Mouse (Mus musculus) embryonic fibroblast, embryonic 13.5 days (primary cell): ENCODE data around the gene Neurl1a. TPM values are rescaled to one million over a fixed set of nuclear protein-coding genes. Genes with fewer than 3 reads are reported as not detected.

Experiments used
- H3K27ac ChIP-seq: 2 replicates; pipeline ENCODE4 v1.5.1; 2012; ENCODE audit warnings: low read length, control low read depth, inconsistent platforms; ENCODE audit not compliant: insufficient read depth
- H3K4me1 ChIP-seq: 2 replicates; pipeline ENCODE4 v1.6.1; 2011; ENCODE audit warnings: low read length; ENCODE audit not compliant: control insufficient read depth, insufficient read depth
- H3K4me3 ChIP-seq: 2 replicates; pipeline ENCODE4 v1.5.1; 2011; ENCODE audit warnings: mild to moderate bottlenecking, control low read depth, low read length; ENCODE audit not compliant: insufficient read depth
- CTCF ChIP-seq: IDR thresholded peaks from 2 replicates; pipeline ENCODE4 v1.5.1; 2011; ENCODE audit warnings: mild to moderate bottlenecking, control low read depth, low read length, moderate library complexity, borderline replicate concordance; ENCODE audit not compliant: insufficient read depth
- POLR2A ChIP-seq: IDR thresholded peaks from 2 replicates; pipeline ENCODE4 v1.6.1; 2011; ENCODE audit warnings: low read depth, mild to moderate bottlenecking, control low read depth, low read length, moderate library complexity
- polyA plus RNA-seq: library from polyadenylated mRNA; stranded (reverse); fragments of >200 nt; gene quantifications from 2 replicates; pipeline ENCODE4 v1.2.4, GENCODE M21; 2011; ENCODE audit warnings: low read depth; ENCODE audit not compliant: missing spikeins, insufficient read length

Neurl1a gene
- polyA plus RNA-seq, 1 experiment: 2.6 TPM

- Histone ChIP-seq H3K4me3 (no peak overlapping the region), H3K27ac (no peak overlapping the region)
- no peak for TF ChIP-seq CTCF
- TF ChIP-seq POLR2A: no peak
Measured at GRCm38 (mm10) chr19:47167617-47168214, 10.9 kb upstream of the Neurl1a start.

GRCm38 (mm10) chr19:47168223-47168622 lies 10.4 kb upstream of the Neurl1a start:
- H3K4me3 ChIP-seq: no peak overlapping the region
- H3K4me1 ChIP-seq: no peaks in the 10 kb centered on the region
- no peak overlapping the region for H3K27ac ChIP-seq
- no peak for TF ChIP-seq POLR2A
- peak; percentile 17; the same call in 1 of the 2 replicates for TF ChIP-seq CTCF

More at GRCm38 (mm10) chr19:47167617-47168214, 10.9 kb upstream of the Neurl1a start:
- H3K4me1 ChIP-seq: no peaks in the 10 kb centered on the region

GRCm38 (mm10) chr19:47168793-47169412 lies 9.7 kb upstream of the Neurl1a start:
- TF ChIP-seq CTCF (peak; percentile 61; the same call in 1 of the 2 replicates), POLR2A (no peak)
- Histone ChIP-seq H3K4me3 (no peak overlapping the region), H3K27ac (no peak overlapping the region), H3K4me1 (no peaks in the 10 kb centered on the region)

- peak; percentile 62; the same call in 1 of the 2 replicates for TF ChIP-seq CTCF
- TF ChIP-seq POLR2A: no peak
- H3K4me3 ChIP-seq: no peak overlapping the region
- no peaks in the 10 kb centered on the region for H3K4me1 ChIP-seq
- H3K27ac ChIP-seq: no peak overlapping the region
Measured at GRCm38 (mm10) chr19:47174515-47174914, 4.1 kb upstream of the Neurl1a start.

GRCm38 (mm10) chr19:47175472-47175871 lies 3.1 kb upstream of the Neurl1a start:
- Histone ChIP-seq H3K4me1 (no peaks in the 10 kb centered on the region), H3K4me3 (no peak overlapping the region)

GRCm38 (mm10) chr19:47176916-47177505 lies 1.6 kb upstream of the Neurl1a start:
- Histone ChIP-seq H3K4me1 (no peaks in the 10 kb centered on the region), H3K4me3 (no peak overlapping the region), H3K27ac (peak overlapping the region; percentile 11)
- TF ChIP-seq CTCF (no peak), POLR2A (no peak)

More at GRCm38 (mm10) chr19:47175472-47175871, 3.1 kb upstream of the Neurl1a start:
- H3K27ac ChIP-seq: no peak overlapping the region
- TF ChIP-seq POLR2A (no peak), CTCF (no peak)

- Histone ChIP-seq H3K4me3 (no peak overlapping the region), H3K27ac (no peak overlapping the region), H3K4me1 (no peaks in the 10 kb centered on the region)
- TF ChIP-seq CTCF (peak; percentile 51; the same call in 1 of the 2 replicates), POLR2A (no peak)
Measured at GRCm38 (mm10) chr19:47178001-47178400, 619 bp upstream of the Neurl1a start.

GRCm38 (mm10) chr19:47179272-47179809 lies 721 bp downstream of the Neurl1a start:
- peak overlapping the region; percentile 77 for H3K4me3 ChIP-seq
- no peak overlapping the region for H3K27ac ChIP-seq
- TF ChIP-seq CTCF: no peak
- no peak for TF ChIP-seq POLR2A
- H3K4me1 ChIP-seq: no peaks in the 10 kb centered on the region

GRCm38 (mm10) chr19:47180011-47180410 lies 1.4 kb downstream of the Neurl1a start:
- TF ChIP-seq POLR2A (no peak), CTCF (no peak)
- Histone ChIP-seq H3K4me3 (no peak overlapping the region), H3K27ac (no peak overlapping the region), H3K4me1 (no peaks in the 10 kb centered on the region)

GRCm38 (mm10) chr19:47184221-47184620 lies 5.6 kb downstream of the Neurl1a start:
- H3K27ac ChIP-seq: no peak overlapping the region
- TF ChIP-seq POLR2A (no peak), CTCF (no peak)
- H3K4me1 ChIP-seq: no peaks in the 10 kb centered on the region
- H3K4me3 ChIP-seq: no peak overlapping the region

- H3K4me1 ChIP-seq: no peaks in the 10 kb centered on the region
- H3K27ac ChIP-seq: no peak overlapping the region
- TF ChIP-seq CTCF (no peak), POLR2A (no peak)
- H3K4me3 ChIP-seq: no peak overlapping the region
Measured at GRCm38 (mm10) chr19:47184736-47185135, 6.1 kb downstream of the Neurl1a start.
